In genomic region chr5:148027985-148028384, GRCm38 (mm10) we compare ENCODE assay signal across 17 mouse cellular contexts.
DNase-seq lines count a peak whose midpoint lies in the region; ATAC-seq lines count a peak whose summit lies in the region.
"Had no signal": no experiment of that assay in that cellular context is flagged by ENCODE, and none has a peak within 500 bp of the region (broad histone marks: within the 10 kb centered on the region; RNA-seq: fewer than 3 reads in every experiment).

No protein-coding gene starts in this region.

- no peak overlapping the region for H3K4me3 ChIP-seq in neural tube, embryonic 15.5 days (replicated peaks)
- H3K4me3 ChIP-seq: forebrain, embryonic 12.5 days; limb, embryonic 10.5 days; midbrain, embryonic 12.5 days had no signal

- WGBS in neural tube, embryonic 15.5 days = 62% methylated on average over 13 of the region's 13 CpGs

- H3K27me3 ChIP-seq in neural tube, embryonic 15.5 days (replicated peaks) = no peaks in the 10 kb centered on the region
- H3K27me3 ChIP-seq: forebrain, embryonic 12.5 days; midbrain, embryonic 12.5 days; Patski had no signal

- no peak for ATAC-seq in neural tube, embryonic 15.5 days (ENCODE audit: low FRiP score)
- ATAC-seq: Patski had no signal

- no peak overlapping the region for H3K4me2 ChIP-seq in neural tube, embryonic 15.5 days
- H3K4me2 ChIP-seq: forebrain, embryonic 12.5 days; midbrain, embryonic 12.5 days had no signal

- no peak overlapping the region for H3K27ac ChIP-seq in neural tube, embryonic 15.5 days (replicated peaks)
- H3K27ac ChIP-seq: forebrain, embryonic 12.5 days; limb, embryonic 10.5 days; midbrain, embryonic 12.5 days; stomach, postnatal 0 days had no signal

- peak; percentile 18 for DNase-seq in embryo, embryonic 10.5 days (ENCODE audit: low spot score)
- DNase-seq in embryo, embryonic 9.5 days (ENCODE audit: extremely low spot score) = no peak
- peak; percentile 17 for DNase-seq in neural tube, embryonic 10.5 days (ENCODE audit: extremely low spot score, low spot score)
- DNase-seq in brain, adult 2 months (ENCODE audit: low read depth, low spot score) = peak; percentile 50
- peak; percentile 25 for DNase-seq in retina, postnatal 7 days (ENCODE audit: low read depth, low spot score)
- DNase-seq in adrenal gland, adult (ENCODE audit: inconsistent age in 2 of 2, low spot score in 1 of 2) = no peak
- DNase-seq: gastrocnemius, postnatal 14 days; kidney, adult 11 months; lung, adult 2 months; lung, postnatal 36 days; thymus, postnatal 25 days had no signal

- H3K9me3 ChIP-seq in neural tube, embryonic 15.5 days (replicated peaks) = no peaks in the 10 kb centered on the region
- H3K9me3 ChIP-seq: forebrain, embryonic 12.5 days; limb, embryonic 10.5 days; midbrain, embryonic 12.5 days had no signal

- H3K9ac ChIP-seq in neural tube, embryonic 15.5 days (replicated peaks) = no peak overlapping the region
- H3K9ac ChIP-seq: forebrain, embryonic 12.5 days; midbrain, embryonic 12.5 days had no signal

- no peaks in the 10 kb centered on the region for H3K36me3 ChIP-seq in neural tube, embryonic 15.5 days
- H3K36me3 ChIP-seq: forebrain, embryonic 12.5 days; limb, embryonic 10.5 days; midbrain, embryonic 12.5 days had no signal

- peaks cover 18% of the 10 kb centered on the region for H3K4me1 ChIP-seq in neural tube, embryonic 15.5 days
- H3K4me1 ChIP-seq: midbrain, embryonic 12.5 days had no signal

Comparison
In these comparisons a context has a peak if more than half of its experiments do, and no peak if none do; other contexts are left out.
1. DNase-seq: peak in embryo, embryonic 10.5 days (single experiment), neural tube, embryonic 10.5 days (single experiment), brain, adult 2 months (single experiment) and retina, postnatal 7 days (single experiment); none in embryo, embryonic 9.5 days (single experiment) and adrenal gland, adult (0 of 2).